Mouse (Mus musculus): ENCODE data around the gene Slc31a1. TPM values are rescaled to one million over a fixed set of nuclear protein-coding genes. Genes with fewer than 3 reads are reported as not detected.

Gene Slc31a1
- total RNA-seq (2021), result 10 to 100 TPM; 79.7 to 82.3 TPM
- long read RNA-seq, experiment 1, transcript Slc31a1-201 (5 exons, 3,718 nt), result major isoform, 89 of 109 reads
- long read RNA-seq, experiment 1, partial matches to known transcripts, result 5 of 109 reads
- long read RNA-seq, experiment 1, other reads (novel, unspliced or antisense), result 15 of 109 reads
- long read RNA-seq, experiment 2, transcript Slc31a1-201 (5 exons, 3,718 nt), result major isoform, 134 of 170 reads
- long read RNA-seq, experiment 2, partial matches to known transcripts, result 29 of 170 reads
- long read RNA-seq, experiment 2, other reads (novel, unspliced or antisense), result 7 of 170 reads

DNA sequence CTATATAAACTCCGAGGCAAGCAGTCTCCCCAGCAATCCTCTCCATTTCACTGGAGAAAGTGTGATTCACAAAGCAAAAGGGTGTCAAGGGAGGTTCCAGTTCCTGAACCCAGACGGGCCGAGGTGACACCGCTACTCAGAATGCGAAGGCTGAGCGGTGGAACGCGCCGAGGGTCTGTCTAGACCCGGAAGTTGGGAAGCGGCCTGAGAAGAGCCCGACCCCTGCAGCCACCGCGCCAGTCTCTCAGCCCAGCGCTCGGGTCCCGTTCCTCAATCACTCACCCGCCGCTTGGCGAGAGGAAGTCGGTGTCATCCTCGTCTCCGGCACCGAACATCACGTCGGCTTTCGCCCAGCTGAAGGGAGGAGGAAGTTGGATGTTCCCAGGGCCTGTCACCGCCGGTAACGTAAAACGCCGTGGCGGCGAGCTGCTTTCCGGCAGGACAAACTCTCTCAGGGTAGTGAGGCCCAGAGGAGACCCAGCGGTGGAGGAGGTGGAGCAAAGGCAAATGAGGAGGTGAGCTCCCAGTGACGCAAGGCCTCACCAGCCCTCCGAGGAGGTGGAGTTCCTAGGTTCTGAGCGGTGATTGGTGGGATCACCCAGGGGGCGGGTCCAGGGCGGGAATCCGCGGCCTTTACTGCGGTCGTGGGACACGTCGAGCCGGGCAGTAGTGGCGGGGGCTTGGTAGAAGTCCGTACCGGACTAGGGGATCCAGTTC lies at the start of gene Slc31a1, which contains the start of gene Fkbp15:
Gene Slc31a1 (plus strand): TSS at position 640 of the 717 bp plus-strand sequence.
Gene Fkbp15 (minus strand): TSS at position 461 of the 717 bp plus-strand sequence.
- peak; percentile 72 to 92 for DNase-seq (ENCODE audit: low spot score in 2 of 2)

DNA sequence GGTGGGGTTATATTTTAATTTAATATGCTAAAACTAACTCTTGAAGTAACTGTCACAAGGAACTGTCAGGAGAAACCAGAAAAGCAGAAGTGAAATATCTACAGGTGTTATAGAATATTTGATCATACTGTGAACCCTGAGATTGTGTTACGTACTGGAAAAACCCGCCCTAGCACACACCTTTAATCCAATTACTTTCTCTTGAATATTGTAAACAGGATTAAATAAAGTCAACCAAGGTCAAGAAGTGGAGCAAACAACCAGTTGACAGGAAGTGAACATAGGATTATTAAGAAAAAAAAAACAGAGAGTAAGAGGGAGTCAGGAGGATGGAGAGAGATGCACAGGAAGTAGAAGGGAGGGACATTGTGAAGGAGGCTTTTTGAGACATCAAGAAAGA lies 47.7 kb upstream of the Slc31a1 start:
- no peak for DNase-seq (ENCODE audit: low spot score in 2 of 2)

DNA sequence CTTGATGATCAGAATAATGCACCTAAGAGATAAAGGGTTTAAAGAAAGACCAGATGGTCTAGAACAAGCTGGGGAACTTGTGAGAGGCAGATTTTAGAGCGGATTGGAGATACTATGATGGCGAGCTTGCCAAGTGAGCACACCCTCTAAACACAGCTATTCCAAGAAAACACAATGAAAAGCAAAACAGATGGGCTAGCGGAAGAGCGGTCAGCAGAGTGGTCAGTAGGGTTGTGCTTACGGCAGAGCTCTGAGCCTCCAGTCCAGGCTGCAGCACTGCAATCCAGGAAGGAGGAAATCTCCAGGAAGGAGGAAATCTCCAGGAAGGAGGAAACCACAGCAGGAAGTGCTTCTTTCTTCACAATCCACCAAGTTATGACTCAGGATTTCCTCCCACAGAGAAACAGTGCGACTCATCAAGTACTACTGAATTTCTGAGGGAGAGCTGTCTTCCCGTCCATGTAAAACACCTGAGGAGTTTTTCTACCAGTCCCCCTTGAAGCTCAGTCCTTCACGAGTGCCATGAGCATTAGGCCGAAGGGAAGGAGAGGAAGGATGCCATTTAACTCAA lies 46.8 kb upstream of the Slc31a1 start:
- DNase-seq (ENCODE audit: low spot score in 2 of 2), result no peak

DNA sequence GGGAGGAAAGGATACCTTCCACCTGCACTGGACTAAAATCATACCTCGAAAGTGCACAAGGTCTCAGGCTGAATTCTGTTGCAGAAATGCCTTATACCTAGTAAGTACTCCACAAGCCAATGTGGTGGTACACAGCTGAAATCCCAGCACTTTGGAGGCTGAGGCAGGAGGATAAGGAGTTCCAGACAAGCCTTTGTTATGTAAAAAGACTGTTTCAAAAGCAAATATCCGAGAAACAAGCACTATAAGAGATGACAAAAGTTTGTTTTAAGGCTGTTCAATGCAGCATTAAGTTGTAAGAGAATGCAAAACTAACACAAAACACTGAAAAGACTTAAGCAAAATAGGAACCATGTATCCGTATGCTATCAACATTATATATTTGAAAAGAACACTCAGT lies 46.0 kb upstream of the Slc31a1 start:
- no peak for DNase-seq (ENCODE audit: low spot score in 2 of 2)

DNA sequence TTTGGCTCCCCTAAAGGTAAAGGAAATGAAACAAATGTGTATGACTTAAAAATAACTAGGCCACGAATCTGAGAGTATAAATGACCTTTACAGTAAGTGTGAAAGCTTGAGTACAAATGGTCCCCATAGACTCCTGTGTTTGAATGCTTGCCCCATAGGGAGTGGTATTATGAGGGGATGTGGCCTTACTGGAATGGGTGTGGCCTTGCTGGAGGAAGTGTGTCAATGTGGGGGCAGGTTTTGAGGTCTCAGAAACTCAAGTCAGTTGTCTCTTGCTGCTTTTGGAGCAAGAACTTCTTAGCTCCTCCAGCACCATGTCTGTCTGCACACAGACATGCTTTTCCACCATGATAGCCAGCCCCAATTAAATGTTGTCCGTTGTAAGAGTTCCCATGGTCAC lies 44.1 kb upstream of the Slc31a1 start:
- no peak for DNase-seq (ENCODE audit: low spot score in 2 of 2)

DNA sequence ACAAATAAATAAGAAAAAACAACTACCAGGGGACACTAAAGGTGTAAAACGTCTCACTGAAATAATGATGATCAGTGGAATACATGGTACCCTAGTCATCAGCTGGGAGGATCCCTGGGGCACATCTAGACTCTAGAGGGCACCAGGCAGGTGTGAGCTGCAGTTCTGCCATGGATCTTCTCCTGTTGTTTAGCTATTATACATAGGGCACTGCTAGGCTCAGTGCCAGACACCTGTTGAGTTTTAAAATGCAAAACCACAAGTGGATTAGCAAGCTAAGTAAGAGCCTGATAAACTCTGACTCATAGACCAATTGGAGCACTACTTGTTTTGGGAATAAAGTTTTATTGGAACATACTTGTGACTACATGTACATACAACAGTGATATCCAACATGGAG lies 42.2 kb upstream of the Slc31a1 start:
- no peak for DNase-seq (ENCODE audit: low spot score in 2 of 2)

DNA sequence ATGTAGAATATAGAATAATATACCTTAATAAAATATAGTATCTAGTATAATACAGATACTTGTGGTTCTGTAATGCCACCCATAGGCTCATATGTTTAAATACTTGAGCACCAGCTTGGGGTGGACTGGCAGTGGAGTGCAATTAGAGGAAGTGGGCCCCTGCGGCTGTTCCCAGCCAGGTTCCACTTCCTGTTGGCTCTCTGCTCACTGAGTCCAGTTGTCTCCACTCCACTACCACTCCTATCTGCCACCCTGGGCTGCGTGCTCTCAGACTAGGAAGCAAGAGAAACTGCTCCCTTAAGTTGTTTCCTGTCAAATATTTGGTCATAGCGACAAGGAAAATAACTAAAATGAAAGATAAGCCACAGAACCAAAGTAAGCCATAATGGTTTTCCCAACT lies 37.8 kb upstream of the Slc31a1 start:
- DNase-seq (ENCODE audit: low spot score in 2 of 2), result no peak

DNA sequence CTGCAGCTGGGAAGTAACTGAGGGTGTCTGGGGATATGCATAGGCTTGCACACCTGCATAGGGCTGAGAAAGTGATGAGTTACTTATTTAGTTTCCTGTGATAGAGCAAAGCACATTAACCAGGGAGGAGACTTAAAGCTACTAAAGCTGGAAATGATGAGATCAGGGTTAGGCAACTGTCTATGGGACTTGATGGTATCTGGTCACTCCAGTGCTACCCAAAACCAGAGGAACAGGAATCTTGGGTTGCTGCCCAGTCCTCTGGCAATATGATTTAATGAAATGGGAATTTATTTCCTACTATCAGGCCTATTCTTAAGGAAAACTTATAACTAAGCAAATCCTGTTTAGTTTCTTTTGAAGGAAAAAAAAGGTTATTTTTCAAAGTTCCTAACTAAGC lies 34.4 kb upstream of the Slc31a1 start:
- DNase-seq (ENCODE audit: low spot score in 2 of 2), result no peak

DNA sequence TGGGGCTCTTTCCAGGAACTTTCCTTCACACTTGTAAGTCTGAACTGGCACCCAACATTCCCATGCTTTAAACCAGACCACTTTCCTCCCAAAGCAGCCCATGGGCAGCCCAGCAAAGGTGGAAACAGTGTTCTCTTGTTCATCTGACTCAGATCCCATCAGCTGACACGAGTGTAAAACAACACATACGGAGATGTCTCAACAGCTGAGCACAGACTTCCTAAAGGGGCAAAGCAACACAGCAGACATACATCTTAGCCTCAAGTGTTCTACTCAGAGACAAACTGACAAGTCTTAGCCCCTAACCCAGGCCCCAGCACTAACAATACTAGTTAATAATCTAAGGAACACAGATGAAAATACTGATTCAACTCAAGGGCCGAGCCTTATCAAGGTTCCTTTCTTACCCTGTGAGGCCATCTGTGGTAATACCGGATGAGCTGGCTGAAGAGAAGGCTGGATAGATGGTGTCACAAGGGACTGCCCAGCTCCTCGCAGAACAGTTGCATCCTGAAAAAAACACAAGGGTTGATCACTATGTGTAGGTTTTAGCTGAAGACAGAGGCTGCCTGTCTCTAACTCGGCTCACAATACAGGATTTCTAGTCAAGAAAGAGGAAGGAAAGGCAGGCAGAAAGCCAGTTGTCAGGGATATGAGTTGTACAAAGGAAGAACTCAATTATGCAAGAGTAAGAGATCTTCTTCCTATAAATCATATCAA lies 31.4 kb upstream of the Slc31a1 start:
- DNase-seq (ENCODE audit: low spot score in 2 of 2), result no peak

DNA sequence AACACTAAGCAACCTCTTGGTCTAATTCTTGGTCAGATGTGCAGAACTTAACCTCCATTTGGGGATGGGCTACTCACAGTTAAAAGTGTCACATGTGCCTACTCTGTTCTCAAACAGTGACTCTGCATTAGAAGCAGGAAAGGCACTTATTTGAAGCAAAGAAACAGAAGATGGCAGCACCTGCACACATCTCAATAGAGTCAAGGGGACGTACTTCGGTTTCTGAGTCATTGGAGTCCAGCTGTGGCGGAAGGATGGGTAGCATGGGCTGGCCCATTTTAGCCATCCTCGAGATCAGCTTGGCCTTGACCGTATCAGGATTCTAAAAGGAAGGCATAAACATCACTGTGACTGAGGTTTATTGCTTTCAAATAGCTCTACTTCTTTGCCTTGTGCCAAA lies 28.6 kb upstream of the Slc31a1 start:
- no peak for DNase-seq (ENCODE audit: low spot score in 2 of 2)

DNA sequence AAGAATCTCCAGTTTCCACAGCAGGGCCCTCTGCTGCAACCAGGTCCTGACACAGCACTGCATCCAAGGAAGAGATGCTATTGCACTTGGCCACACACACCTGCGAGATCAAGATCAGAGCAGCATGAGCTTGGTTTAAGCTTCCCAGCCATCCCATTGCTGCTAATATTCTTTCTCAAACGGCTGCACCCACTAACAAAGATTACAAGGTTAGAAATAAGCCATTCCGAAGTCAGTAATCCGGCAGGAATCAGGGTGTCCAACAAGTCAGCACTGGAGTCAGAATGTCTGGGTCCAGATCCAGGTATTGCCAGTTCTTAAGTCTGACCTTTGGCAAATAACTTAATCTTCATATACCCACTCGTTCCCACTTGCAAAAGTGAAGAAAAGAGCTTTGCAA lies 22.0 kb upstream of the Slc31a1 start:
- no peak for DNase-seq (ENCODE audit: low spot score in 2 of 2)

DNA sequence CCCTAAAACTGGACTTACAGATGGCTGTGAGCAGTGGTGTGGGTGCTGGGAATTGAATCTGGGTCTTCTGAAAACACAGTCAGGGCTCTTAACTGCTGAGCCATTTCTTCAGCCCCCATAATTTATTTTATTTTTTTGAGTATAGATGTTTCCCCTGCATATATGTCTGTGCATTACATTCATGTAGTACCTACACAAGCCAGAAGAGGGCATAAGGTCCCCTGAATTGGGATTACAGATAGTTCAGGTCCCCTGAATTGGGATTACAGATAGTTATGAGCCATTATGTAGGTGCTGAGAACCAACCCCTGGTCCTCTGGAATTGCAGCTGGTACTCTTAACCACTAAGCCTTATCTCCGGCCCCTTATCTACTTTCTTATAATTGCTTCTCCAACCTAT lies 16.5 kb upstream of the Slc31a1 start:
- DNase-seq (ENCODE audit: low spot score in 2 of 2), result no peak

DNA sequence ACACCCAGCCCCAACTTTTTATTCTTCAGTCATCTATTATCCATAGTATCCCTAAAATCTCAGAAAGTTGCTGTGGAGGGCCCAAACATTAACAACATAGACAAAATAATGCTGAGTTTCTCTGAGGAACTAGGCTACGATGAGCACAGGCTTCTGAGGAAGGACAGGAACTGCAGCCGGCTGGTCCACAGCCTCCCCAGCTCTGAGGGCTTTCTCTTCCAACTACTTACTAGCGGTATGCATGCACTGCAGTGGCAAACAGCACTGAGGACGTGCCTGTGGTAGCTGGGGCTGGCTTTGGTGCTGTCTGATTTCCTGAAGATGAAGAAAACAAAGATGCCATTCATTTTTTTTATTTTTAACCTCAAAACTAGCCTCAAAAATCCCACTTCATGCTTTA lies 14.7 kb upstream of the Slc31a1 start:
- DNase-seq (ENCODE audit: low spot score in 2 of 2), result no peak

DNA sequence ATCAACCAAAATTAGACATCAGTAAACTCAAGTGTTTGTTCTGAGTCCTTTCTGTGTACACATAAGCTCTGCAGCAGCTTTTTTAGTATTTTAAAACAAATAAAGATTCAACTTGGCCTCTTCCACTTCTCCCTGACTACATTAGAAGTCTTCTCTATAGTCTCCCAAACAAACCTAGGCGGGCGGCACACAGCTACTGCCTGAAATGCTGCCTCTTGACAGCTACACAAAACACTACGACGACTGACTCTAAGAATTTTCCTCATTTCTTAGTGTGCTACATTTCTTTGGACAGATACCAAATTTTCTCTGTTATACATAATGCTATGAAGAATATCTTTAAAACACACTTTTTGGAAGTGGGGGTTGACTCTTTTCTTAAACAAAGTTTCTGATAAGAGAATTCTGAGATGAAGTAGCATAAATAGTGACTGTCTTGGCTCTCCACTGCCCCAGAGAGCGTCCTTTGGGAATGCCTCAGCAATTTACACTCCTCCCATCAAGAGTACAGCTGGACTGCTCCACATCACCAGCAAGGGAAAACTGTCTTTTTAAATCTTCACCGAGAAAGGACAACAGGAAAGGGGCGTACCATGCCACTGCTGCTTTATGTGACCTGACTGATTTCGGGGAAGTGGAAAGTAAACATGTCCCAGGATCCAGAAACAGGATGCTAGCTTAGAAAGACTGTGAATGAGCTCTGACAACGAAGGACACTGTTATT lies 12.8 kb upstream of the Slc31a1 start:
- DNase-seq (ENCODE audit: low spot score in 2 of 2), result no peak

DNA sequence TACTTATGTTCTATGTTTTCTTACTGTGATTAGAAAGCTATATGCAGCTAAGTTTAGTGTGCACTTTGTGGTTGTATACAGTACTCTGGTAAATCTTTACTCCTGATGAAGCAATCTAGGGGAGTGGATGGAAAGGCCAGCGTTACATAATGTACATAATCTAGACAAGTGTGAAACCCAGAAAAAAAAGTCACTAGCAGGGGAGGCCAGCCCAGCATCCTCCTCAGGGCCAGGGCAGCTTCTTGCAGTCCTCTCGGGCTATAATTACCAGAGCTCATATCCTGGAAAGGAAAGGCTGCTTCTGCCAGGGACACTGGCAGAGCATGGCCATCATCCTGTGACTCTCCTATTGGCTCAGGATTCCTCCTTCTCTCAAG lies 12.2 kb upstream of the Slc31a1 start:
- DNase-seq (ENCODE audit: low spot score in 2 of 2), result no peak

DNA sequence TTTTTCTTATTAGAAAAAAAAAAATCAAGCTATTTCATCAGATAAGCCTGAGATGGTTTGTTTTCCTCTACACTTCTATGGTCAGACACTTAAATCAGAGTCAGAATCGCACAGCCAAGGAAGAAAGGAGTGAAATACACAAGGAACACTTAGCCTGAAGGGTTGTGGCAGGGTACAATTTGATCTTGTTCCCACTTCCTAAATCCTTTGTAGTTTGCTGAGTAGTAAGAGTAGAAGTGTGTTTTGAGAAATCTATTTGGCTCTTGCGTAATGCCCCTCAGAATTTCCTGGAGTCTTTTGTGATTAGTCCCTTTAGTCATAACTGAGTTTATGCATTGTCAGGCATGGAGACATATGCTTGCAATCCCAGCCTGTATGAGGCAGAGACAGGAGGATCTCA lies 11.2 kb upstream of the Slc31a1 start:
- DNase-seq (ENCODE audit: low spot score in 2 of 2), result no peak

DNA sequence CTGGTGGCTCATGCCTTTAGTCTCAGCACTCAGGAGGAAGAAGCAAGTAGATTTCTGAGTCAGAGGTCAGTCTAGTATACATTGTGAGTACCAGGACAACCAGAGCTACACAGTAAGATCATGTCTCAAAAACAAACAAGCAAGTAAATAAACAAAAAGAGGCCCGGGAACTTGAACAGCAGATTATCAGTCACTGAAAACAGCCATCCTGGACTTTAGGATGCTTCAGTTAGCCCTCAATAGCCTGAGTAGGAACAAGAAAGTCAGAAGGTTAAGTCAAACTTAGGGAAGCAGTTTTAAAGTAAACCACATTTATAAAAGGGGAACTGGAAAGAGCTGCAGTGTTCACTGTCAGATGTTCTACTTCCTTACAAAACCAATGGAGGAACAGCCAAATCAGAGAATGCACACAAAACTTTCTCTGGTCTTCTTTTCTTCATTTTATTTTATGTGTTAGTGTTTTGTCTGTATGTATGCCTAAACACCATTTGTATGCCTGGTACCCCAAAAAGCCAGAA lies 2.8 kb upstream of the Slc31a1 start:
- no peak for DNase-seq (ENCODE audit: low spot score in 2 of 2)

DNA sequence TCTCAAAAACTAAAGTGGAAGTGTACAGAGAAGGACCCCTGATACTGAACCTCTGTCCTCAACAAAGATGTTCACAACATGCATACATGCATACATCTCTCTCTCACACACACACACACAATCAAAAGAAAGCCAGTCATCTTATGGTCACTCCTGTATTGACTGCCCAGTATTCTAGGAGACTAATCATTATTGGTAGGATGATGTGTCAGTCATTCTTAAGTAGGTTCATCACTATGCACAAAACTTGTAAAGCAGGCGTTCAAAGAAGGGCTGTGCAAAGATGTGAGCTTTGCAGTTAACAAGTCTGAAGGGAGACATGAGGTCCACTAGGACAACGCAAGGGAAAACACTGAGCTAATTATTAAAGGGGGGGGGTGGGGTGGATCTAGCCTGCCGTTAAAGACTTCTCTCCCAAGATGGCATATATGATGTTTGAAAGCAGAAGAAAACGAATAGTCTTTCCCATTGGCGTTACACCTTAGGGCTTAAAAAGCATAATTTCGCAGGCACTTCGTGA lies 1.2 kb upstream of the Slc31a1 start:
- no peak for DNase-seq (ENCODE audit: low spot score in 2 of 2)

DNA sequence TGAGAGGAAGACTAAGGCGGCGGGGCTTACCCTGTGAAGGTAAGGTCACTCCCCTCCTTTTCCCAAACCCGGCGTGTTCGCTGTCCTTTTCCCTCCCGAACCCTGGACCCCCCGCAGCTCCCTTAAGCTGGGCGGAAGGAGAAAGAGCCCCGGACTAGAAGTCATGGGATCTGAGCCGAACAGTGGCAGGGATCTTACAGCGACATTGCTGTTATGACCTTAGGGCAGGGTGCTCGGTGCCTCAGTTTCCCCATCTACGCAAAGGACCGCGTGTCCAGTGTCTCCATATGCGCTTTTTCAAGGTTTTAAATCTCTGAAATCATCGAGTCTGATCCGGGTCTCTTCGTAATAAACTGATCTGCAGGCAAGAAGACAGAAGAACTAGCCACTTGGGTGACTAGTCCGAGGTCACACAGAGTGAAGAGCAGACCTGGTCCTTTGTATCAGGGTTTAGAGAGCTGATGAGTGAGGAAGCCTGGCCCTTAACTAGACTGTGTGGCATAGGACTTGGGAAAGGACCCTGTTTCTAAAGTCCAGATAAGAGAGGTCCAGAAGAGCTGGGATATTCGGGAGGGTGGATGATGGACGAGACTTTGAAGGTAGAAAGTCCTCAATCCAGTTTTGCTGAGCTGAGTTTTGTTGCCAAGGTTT lies 403 bp downstream of the Slc31a1 start:
- DNase-seq (ENCODE audit: low spot score in 2 of 2), result no peak

DNA sequence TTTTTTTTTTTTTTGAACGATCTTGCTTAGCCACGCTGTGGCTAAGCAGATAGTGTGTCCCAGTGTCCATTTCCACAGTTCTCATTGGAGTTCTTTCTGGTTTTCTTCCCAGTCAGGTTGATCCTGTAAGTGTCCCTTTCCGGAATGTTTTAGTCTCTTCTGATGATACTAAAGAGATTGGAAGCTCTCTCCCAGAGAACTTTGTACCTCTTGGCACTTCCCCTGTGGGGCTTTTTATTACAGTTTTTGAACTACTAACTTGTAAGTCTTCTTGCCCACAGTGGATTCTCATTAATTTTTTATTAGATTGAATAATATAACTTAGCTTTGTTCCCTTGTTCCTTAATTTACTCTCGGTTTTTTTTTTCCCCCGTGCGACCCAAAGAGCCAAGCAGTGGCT lies 1.0 kb downstream of the Slc31a1 start:
- no peak for DNase-seq (ENCODE audit: low spot score in 2 of 2)
